Mouse (Mus musculus): ENCODE measurements around the gene Kif6.

DNA sequence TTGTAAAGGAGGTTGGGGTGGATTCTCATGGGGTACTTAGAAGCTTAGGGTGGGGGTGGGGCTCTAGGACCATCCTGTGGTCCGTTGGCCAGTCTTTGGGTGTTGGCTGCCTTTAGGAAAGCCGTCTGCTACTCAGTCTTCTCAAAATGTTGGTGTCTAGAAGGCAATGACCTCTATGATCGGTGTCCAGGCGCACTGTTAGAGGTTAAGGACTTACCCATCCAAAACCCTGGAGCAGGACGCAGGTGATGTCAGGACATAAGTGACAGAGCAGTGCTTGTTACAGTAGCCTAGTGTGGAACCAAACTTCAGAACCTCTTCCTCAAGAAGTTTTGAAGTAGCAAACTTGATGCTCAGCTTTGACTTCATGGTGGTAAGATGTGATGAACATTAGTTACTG, 170.9 kb downstream of the Kif6 start:
- TF ChIP-seq CTCF (IDR thresholded peaks at IDR 0.05; ENCODE audit: control insufficient read depth, insufficient read depth, low read length) (no peak), POLR2A (IDR thresholded peaks at IDR 0.05; ENCODE audit: borderline replicate concordance, control insufficient read depth, low read depth, low read length) (no peak)

Measured in bone marrow, adult 2 months (tissue).